Mouse (Mus musculus) heart, embryonic 12.5 days (tissue): Measurements from ENCODE around the gene Ptprn2. TPM values are rescaled to one million over a fixed set of nuclear protein-coding genes. Genes with fewer than 3 reads are reported as not detected.

Experiments used
- ATAC-seq: fragments of 200-750 bp; cut with Nextera tagmentation; 2 replicates; pipeline ENCODE4 v1.8.0; 2017; ENCODE audit warnings: moderate TSS enrichment, moderate library complexity; ENCODE audit not compliant: insufficient number of reproducible peaks, low FRiP score
- H3K27ac ChIP-seq: fragments of 300-500 bp; sonication (generic); 2 replicates; pipeline ENCODE4 v1.5.1; 2016; ENCODE audit warnings: mild to moderate bottlenecking, moderate library complexity; ENCODE audit not compliant: poor library complexity, severe bottlenecking
- H3K27me3 ChIP-seq: fragments of 300-500 bp; sonication (generic); replicated peaks from 2 replicates; pipeline ENCODE4 v1.6.1; 2016; ENCODE audit warnings: mild to moderate bottlenecking, moderate library complexity
- H3K36me3 ChIP-seq: fragments of 300-500 bp; sonication (generic); 2 replicates; pipeline ENCODE4 v1.6.1; 2016; ENCODE audit warnings: mild to moderate bottlenecking, moderate library complexity
- H3K4me1 ChIP-seq: fragments of 300-500 bp; sonication (generic); replicated peaks from 2 replicates; pipeline ENCODE4 v1.6.1; 2016; ENCODE audit warnings: mild to moderate bottlenecking
- H3K4me2 ChIP-seq: fragments of 300-500 bp; sonication (generic); 2 replicates; pipeline ENCODE4 v1.6.1; 2016; ENCODE audit warnings: mild to moderate bottlenecking, moderate library complexity
- H3K4me3 ChIP-seq: fragments of 300-500 bp; sonication (generic); 2 replicates; pipeline ENCODE4 v1.5.1; 2016; ENCODE audit warnings: mild to moderate bottlenecking
- H3K9ac ChIP-seq: fragments of 300-500 bp; sonication (generic); 2 replicates; pipeline ENCODE4 v1.6.1; 2016; ENCODE audit warnings: mild to moderate bottlenecking, moderate library complexity
- H3K9me3 ChIP-seq: fragments of 300-500 bp; sonication (generic); replicated peaks from 2 replicates; pipeline ENCODE4 v1.6.1; 2016; ENCODE audit warnings: mild to moderate bottlenecking, moderate library complexity
- WGBS: fragments of 180-500 bp; shearing (Covaris S2); methylation state at CpG from one replicate; pipeline ENCODE4 v1.1.7; 2016; 5-methylcytosine and 5-hydroxymethylcytosine counted together
- polyA plus RNA-seq: library from polyadenylated mRNA; unstranded; fragments of >200 nt; fragmentation: Nextera tagmentation; extraction: Ambion mirVana; gene quantifications from 2 replicates; pipeline ENCODE4 v1.2.1, GENCODE M21; 2016

The Ptprn2 gene
- polyA plus RNA-seq, 1 experiment from 2014 or later = 0.05 TPM

DNA sequence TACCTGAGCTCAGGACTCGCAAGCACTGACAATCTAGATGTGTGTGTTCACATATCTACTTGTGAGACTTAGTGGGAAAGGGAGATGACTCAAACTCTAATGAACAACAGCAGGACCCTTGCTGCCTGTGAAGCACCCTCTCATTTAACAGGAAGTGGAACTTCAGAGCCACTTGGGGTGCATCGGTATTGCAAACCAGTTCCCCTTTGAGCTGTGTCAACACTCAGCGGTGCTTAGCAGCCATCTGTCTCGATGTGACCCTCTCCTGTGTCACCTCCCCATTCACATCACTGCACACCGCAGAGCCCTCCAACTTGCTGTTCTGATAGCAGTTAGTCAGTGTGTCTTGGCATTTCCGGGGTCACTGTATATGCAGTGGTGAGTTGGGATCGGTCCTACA is 592.1 kb downstream of the Ptprn2 start:
- H3K4me1 ChIP-seq = peaks cover 7% of the 10 kb centered on the region
- no peak for ATAC-seq
- H3K4me2 ChIP-seq = no peak overlapping the region
- no peaks in the 10 kb centered on the region for H3K27me3 ChIP-seq
- H3K9ac ChIP-seq = no peak overlapping the region
- WGBS = 58% methylated on average over 7 of the region's 7 CpGs
- no peak overlapping the region for H3K4me3 ChIP-seq
- no peaks in the 10 kb centered on the region for H3K9me3 ChIP-seq
- no peak overlapping the region for H3K27ac ChIP-seq
- no peaks in the 10 kb centered on the region for H3K36me3 ChIP-seq

DNA sequence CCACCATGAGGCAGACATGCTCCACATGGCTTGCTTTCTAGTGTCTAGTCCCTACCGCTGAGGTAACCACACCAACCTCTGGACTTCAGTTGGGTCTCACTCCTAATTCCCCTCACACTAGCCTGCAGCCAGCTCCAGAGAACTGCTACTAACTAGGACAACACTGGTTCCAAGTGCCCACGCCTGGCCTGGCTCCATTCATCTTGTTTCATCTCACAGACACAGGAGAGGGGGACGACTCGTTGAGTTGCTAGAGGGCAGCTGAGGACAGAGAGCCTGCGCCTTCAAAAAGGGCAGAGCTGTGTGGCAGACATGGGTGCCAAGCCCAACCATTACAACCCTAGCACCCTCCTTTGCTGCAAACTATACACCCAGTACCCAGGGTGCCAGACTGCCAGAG is 593.4 kb downstream of the Ptprn2 start:
- no peak overlapping the region for H3K4me2 ChIP-seq
- H3K36me3 ChIP-seq = no peaks in the 10 kb centered on the region
- H3K9me3 ChIP-seq = no peaks in the 10 kb centered on the region
- 80% methylated on average over 5 of the region's 5 CpGs for WGBS
- ATAC-seq = no peak
- H3K4me3 ChIP-seq = no peak overlapping the region
- no peaks in the 10 kb centered on the region for H3K27me3 ChIP-seq
- H3K27ac ChIP-seq = no peak overlapping the region
- no peak overlapping the region for H3K9ac ChIP-seq
- H3K4me1 ChIP-seq = peaks cover 7% of the 10 kb centered on the region

DNA sequence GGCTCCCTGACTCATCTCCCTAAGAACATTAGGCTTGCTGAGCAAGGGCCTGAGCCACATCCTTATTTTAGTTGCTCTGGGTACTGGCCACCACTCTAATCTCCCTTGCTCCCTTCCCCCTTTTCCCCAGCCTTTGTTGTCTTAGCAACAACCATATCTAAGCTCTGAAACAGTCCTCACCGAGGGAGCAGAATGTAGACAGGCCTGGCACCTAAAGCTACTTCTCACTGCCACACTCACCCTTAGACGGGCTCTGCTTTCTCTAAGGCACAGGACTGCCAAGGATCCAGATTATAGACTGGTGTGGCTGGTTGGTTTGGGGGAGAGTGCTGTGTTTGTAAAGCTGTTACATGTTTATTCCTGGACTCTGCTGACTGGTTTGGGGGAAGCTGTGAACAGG is 594.2 kb downstream of the Ptprn2 start:
- Histone ChIP-seq H3K4me1 (peaks cover 7% of the 10 kb centered on the region), H3K27ac (no peak overlapping the region), H3K9me3 (no peaks in the 10 kb centered on the region), H3K27me3 (no peaks in the 10 kb centered on the region), H3K9ac (no peak overlapping the region), H3K4me3 (no peak overlapping the region), H3K36me3 (no peaks in the 10 kb centered on the region), H3K4me2 (no peak overlapping the region)
- ATAC-seq = peak; percentile 55; the same call in 1 of the 2 replicates
- WGBS = 21% methylated on average over 2 of the region's 2 CpGs

DNA sequence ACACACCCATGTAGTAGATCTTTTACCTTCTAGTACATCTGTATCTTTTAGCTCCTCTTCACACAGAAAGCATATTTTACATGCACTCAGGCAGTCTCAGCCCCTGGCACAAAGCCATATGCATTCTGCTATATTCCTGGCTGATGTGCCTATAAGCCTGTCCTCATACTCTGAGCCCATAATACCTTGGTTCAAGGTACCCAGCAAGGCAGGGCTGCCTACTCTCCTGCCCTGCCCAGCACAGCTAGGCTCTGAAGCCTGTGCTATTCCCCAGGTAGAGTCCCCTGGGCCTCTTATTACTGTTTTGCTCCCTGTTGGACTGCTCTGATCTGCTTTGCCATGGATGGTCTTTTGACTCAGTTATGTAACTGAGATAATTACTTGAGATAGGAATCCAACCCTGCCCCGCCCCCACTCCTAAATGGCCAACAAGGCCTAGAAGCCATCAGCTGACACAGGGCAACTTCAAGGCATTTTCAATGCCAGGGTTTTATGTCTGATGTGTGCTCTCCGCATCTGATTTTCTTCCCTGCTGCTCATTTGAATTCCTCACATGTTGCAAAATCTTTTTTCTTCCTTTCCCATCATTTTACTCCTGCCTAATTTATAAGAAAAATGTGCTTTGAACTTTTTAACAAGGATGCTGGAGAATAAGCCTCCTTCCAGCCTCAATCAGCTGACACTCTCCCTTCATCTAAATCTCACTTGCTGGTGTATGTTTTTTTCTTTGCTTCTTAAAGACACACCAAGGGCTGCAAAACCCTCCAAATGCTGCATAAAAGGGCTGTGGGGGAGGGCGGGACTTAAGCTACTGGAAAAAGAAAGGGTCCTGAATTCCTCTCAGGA is 598.6 kb downstream of the Ptprn2 start:
- no peaks in the 10 kb centered on the region for H3K9me3 ChIP-seq
- H3K27ac ChIP-seq = no peak overlapping the region
- no peak overlapping the region for H3K9ac ChIP-seq
- WGBS = 70% methylated on average over 3 of the region's 3 CpGs
- H3K4me1 ChIP-seq = peaks cover 7% of the 10 kb centered on the region
- no peak overlapping the region for H3K4me2 ChIP-seq
- H3K4me3 ChIP-seq = no peak overlapping the region
- no peak for ATAC-seq
- no peaks in the 10 kb centered on the region for H3K36me3 ChIP-seq
- H3K27me3 ChIP-seq = no peaks in the 10 kb centered on the region

DNA sequence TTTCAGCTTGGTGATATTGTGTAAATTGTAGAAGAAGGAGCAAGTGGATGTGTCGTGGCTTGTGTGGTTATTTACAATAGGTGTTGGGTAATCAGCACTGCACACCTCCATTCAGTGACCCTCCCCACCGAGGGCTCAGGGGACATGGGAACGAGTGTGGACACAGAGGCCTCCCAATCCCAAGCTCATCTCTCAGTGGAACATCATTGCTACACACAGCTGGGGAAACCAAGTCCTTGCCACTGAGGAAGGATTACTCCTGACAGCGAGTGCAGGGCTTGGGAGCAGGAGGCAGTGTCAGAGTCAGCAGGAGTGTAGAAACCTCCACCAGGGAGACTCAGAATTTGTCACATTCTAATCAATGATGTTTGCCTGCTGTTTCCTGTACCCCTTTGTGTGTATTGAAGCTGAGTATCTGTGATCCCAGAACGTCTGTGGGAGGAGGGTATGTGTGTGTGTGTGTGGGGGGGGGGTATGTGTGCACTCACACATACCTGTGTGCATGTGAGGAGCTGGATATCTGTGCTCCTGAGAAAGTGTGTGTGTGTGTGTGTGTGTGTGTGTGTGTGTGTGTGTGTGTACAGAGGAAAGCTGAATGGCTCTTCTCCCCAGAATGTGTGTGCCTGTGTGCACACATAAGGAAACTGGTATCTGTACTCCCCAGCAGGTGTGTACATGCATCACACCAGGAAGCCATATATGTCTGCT is 599.3 kb downstream of the Ptprn2 start:
- WGBS = 47% methylated on average over 5 of the region's 5 CpGs
- ATAC-seq = no peak

DNA sequence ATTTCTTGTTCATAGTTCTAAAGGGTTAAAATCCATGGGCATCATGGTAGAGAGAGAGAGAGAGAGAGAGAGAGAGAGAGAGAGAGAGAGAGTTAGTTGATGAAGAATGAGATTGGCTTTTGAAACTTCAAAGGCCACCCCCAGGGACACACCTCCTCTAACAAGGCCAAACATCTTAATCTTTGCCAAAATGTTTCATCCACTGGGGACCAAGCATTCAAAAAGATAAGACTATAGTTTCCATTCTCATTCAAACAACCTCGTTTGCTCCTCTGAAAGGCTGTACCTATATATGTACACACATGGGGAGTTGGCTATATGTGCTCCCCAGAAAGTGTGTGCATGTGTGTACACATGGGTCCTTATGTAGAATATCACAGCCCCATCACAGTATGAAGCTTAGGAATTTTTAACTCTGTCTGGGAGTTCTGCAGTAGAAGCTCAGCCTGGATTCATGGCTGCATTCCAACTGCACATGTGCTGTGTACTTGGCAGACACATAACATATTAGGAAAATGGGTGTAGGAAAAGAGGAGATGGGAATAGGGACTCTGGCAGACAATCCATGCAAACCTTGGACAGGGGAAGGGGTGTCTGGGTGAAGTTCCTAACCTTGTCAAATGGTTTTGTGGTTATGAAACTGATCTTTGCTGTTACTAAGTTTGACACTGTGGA is 600.3 kb downstream of the Ptprn2 start:
- no peak overlapping the region for H3K4me3 ChIP-seq
- H3K9ac ChIP-seq = no peak overlapping the region
- H3K4me2 ChIP-seq = no peak overlapping the region
- H3K4me1 ChIP-seq = no peaks in the 10 kb centered on the region
- 55% methylated on average over 1 of the region's 1 CpGs for WGBS
- no peaks in the 10 kb centered on the region for H3K9me3 ChIP-seq
- ATAC-seq = no peak
- no peaks in the 10 kb centered on the region for H3K27me3 ChIP-seq
- no peaks in the 10 kb centered on the region for H3K36me3 ChIP-seq
- H3K27ac ChIP-seq = no peak overlapping the region

More for the DNA sequence above, 599.3 kb downstream of the Ptprn2 start:
- H3K27ac ChIP-seq = no peak overlapping the region
- H3K36me3 ChIP-seq = no peaks in the 10 kb centered on the region
- H3K4me3 ChIP-seq = no peak overlapping the region
- peaks cover 3% of the 10 kb centered on the region for H3K4me1 ChIP-seq
- H3K27me3 ChIP-seq = no peaks in the 10 kb centered on the region
- no peak overlapping the region for H3K4me2 ChIP-seq
- H3K9ac ChIP-seq = no peak overlapping the region
- H3K9me3 ChIP-seq = no peaks in the 10 kb centered on the region

DNA sequence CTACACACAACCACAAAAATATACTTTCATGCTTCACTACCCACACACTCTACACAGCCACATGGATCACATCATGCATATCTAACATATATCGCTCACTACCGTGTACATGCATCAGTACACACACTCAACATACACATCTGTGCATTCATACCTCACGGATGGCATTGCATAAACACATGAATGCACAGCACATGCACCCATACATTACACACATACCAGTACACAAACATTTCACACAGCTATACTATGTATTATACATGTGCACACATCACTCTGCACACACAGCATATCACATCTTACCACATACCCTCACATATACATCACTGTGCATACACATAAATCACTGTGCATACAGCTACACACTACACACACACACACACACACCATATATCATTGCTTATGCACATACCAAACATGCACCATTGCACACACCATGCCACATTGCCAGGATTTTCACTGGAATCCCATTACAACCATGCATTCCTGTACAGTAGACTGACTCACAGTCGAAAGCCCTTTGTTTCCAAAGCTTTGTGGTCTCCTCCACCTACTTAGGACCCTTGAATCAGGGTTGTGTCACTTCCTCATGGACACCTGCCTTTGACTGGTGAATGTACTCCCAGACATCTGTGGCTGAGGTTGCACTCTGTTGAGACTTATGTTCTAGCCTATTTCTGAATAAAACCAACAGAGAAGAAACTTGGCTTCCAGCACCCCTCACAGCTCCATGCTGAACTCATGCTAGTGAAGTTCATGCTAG is 607.0 kb downstream of the Ptprn2 start:
- Histone ChIP-seq H3K27ac (no peak overlapping the region), H3K27me3 (no peaks in the 10 kb centered on the region), H3K4me3 (no peak overlapping the region), H3K4me2 (no peak overlapping the region), H3K36me3 (no peaks in the 10 kb centered on the region), H3K4me1 (no peaks in the 10 kb centered on the region), H3K9ac (no peak overlapping the region), H3K9me3 (no peaks in the 10 kb centered on the region)
- WGBS = 85% methylated on average over 4 of the region's 4 CpGs
- no peak for ATAC-seq

DNA sequence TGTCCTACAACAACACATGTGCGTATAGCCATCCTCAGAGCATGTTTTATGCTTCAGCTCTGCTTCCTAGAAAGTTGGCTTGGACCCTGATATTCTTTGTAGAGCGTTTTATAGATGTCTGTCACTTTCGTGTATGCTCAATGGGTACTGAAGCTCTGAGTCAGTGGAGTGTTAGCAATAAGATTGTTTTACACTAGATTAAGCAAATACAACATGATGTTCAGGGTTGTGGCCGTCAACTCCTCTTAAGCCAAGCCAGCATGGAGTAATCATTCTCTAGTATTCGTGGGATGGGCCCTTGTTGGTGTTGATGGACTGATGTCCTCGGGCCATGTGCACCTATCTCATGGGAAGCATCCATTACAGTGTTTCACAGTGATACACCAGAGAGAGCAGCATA is 610.4 kb downstream of the Ptprn2 start:
- Histone ChIP-seq H3K4me3 (no peak overlapping the region), H3K4me2 (no peak overlapping the region), H3K27me3 (no peaks in the 10 kb centered on the region), H3K36me3 (no peaks in the 10 kb centered on the region), H3K4me1 (no peaks in the 10 kb centered on the region), H3K9ac (no peak overlapping the region), H3K27ac (no peak overlapping the region), H3K9me3 (no peaks in the 10 kb centered on the region)
- WGBS = 80% methylated on average over 6 of the region's 6 CpGs
- ATAC-seq = no peak

DNA sequence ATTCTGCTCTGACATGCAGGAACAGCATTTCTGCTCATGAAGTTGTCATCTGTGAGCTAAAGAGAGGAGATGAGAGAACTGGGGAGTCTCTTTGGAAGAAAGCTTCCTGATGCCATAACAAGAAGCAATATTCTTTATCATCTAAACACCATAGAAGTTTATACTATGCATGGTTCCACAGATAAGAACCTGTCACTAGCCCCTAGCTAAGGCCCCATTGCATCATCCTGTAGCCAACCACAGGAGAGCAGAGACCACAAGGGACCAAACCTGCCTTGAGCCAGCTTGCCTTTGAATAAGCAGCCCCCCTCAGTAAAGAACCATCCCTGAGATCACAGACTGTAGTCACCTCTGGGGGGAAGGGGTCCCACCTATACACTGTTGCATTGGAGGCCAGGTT is 612.8 kb downstream of the Ptprn2 start:
- H3K4me1 ChIP-seq = no peaks in the 10 kb centered on the region
- H3K36me3 ChIP-seq = no peaks in the 10 kb centered on the region
- no peak overlapping the region for H3K4me2 ChIP-seq
- no peak overlapping the region for H3K9ac ChIP-seq
- no peaks in the 10 kb centered on the region for H3K27me3 ChIP-seq
- no peak overlapping the region for H3K4me3 ChIP-seq
- ATAC-seq = no peak
- no peaks in the 10 kb centered on the region for H3K9me3 ChIP-seq
- no peak overlapping the region for H3K27ac ChIP-seq

DNA sequence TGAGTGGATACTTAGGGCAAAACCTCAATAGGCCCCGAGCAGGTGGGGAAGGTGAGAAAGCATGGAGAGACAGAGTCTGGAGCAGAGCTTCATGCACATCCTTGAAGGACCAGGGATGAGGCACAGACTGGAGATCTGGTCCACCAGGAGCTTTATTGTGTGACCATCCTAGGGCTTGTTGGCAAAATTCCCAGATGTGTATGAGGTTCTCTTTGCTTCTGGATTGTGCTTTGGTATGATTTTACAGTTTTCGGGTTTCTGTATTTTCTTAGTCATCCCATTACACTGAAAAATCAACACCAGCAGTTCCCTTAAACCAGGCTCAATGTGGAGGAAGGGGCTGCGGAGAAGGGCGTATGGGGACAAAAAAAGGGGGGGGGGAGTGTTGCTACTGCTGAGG is 621.2 kb downstream of the Ptprn2 start:
- Histone ChIP-seq H3K4me3 (no peak overlapping the region), H3K27me3 (no peaks in the 10 kb centered on the region), H3K36me3 (no peaks in the 10 kb centered on the region), H3K4me2 (peak overlapping the region; percentile 33; the same call in 1 of the 2 replicates), H3K9ac (no peak overlapping the region), H3K9me3 (no peaks in the 10 kb centered on the region), H3K27ac (no peak overlapping the region), H3K4me1 (0 out of 2 replicates have a peak, but pooled peaks cover 5% of the 10 kb centered on the region)
- no peak for ATAC-seq
- 48% methylated on average over 4 of the region's 4 CpGs for WGBS
